Mouse (Mus musculus) midbrain, embryonic 10.5 days (tissue): Measurements from ENCODE around the gene Stat5a. TPM values are rescaled to one million over a fixed set of nuclear protein-coding genes. Genes with fewer than 3 reads are reported as not detected.

ENCODE experiments used
- DNase-seq: peaks from one replicate; pipeline ENCODE4 v3.0.0-alpha.2; 2017; ENCODE audit warnings: low spot score
- H3K27ac ChIP-seq: fragments of 300-500 bp; sonication (generic); replicated peaks from 2 replicates; pipeline ENCODE4 v1.5.1; 2016; ENCODE audit warnings: mild to moderate bottlenecking
- H3K27me3 ChIP-seq: fragments of 300-500 bp; sonication (generic); 2 replicates; pipeline ENCODE4 v1.6.1; 2016; ENCODE audit warnings: low read depth, mild to moderate bottlenecking; ENCODE audit not compliant: poor library complexity, severe bottlenecking
- H3K36me3 ChIP-seq: fragments of 300-500 bp; sonication (generic); 2 replicates; pipeline ENCODE4 v1.6.1; 2016; ENCODE audit warnings: mild to moderate bottlenecking, moderate library complexity
- H3K4me1 ChIP-seq: fragments of 300-500 bp; sonication (generic); 2 replicates; pipeline ENCODE4 v1.6.1; 2016
- H3K4me3 ChIP-seq: fragments of 300-500 bp; sonication (generic); 2 replicates; pipeline ENCODE4 v1.5.1; 2016; ENCODE audit warnings: mild to moderate bottlenecking, moderate library complexity
- H3K9me3 ChIP-seq: fragments of 300-500 bp; sonication (generic); replicated peaks from 2 replicates; pipeline ENCODE4 v1.6.1; 2016; ENCODE audit warnings: mild to moderate bottlenecking
- WGBS: fragments of 180-500 bp; shearing (Covaris S2); methylation state at CpG from one replicate; pipeline ENCODE4 v1.1.7; 2016; 5-methylcytosine and 5-hydroxymethylcytosine counted together
- polyA plus RNA-seq: library from polyadenylated mRNA; unstranded; fragments of >200 nt; fragmentation: Nextera tagmentation; extraction: Ambion mirVana; gene quantifications from 2 replicates; pipeline ENCODE4 v1.2.1, GENCODE M21; 2016

Gene Stat5a
- polyA plus RNA-seq = 1.7 TPM in 2 replicates

DNA sequence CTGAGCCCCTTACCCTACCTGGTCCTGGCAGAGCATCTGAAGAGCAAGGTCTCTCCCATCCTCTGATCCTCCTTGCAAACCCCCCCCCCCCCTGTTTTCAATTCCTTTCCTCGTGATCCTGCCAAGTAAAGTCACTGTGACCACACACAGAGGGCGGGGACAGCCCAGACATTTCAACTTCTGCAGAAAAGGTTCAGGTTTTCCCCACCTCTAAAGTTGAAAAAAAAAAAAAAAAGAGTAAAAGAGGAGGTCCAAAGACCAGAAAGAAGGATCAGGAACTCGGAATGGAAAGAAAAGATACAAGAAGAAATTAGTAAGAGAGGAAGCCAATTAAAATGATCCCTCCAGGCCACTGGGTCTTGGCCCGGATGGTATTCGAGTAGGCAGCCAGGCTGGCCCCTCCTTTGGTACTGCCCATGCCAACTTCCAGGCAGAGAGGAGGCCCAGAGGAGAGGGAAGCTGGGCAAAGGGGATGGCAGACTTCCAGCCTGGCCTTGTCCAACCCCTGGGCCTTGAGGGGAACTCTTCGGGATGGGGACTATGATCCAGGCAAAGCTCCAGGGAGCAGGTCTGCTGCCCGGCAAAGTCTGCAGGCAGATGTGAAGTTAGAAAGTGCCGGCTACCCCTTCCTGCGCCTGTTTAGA lies at the start of gene Stat5a:
TSS of gene Stat5a (plus strand) at position 417 of the 644 bp plus-strand sequence.
- peak within 1 kb of the TSS; percentile 47 for H3K27ac ChIP-seq
- no peak for DNase-seq
- WGBS = 64% methylated on average over 9 of the region's 9 CpGs

DNA sequence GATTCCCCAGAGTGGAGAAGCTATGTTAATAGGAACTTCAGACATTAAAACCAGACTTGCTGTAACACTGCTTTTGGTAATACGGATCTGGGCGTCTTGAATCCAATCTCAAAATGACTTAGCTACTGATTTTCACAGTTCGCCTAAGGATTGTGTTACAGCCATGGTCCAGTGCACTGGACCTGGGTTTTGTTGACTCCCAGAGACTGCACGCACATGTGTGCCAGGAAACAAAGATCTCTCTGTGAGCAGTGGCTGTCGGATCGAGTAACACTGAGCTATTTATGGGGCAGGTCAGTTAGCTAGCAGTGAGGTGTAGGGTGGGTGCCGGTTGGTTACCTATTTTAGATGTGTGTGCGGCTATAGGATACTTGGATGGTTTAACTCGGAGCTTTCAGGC lies 48.6 kb upstream of the Stat5a start:
- H3K4me3 ChIP-seq = no peak overlapping the region
- 87% methylated on average over 9 of the region's 9 CpGs for WGBS
- H3K27ac ChIP-seq = no peak overlapping the region
- DNase-seq = no peak
- H3K36me3 ChIP-seq = no peaks in the 10 kb centered on the region
- H3K27me3 ChIP-seq = no peaks in the 10 kb centered on the region
- H3K9me3 ChIP-seq = no peaks in the 10 kb centered on the region; the same call in 1 of the 2 replicates
- peaks cover 7% of the 10 kb centered on the region; the same call in 1 of the 2 replicates for H3K4me1 ChIP-seq

More for the DNA sequence above, at the start of gene Stat5a:
- Histone ChIP-seq H3K4me3 (peak within 1 kb of the TSS; percentile 58), H3K9me3 (no peaks in the 10 kb centered on the region), H3K27me3 (peaks cover 92% of the 10 kb centered on the region), H3K4me1 (peaks cover 17% of the 10 kb centered on the region), H3K36me3 (no peaks in the 10 kb centered on the region)

DNA sequence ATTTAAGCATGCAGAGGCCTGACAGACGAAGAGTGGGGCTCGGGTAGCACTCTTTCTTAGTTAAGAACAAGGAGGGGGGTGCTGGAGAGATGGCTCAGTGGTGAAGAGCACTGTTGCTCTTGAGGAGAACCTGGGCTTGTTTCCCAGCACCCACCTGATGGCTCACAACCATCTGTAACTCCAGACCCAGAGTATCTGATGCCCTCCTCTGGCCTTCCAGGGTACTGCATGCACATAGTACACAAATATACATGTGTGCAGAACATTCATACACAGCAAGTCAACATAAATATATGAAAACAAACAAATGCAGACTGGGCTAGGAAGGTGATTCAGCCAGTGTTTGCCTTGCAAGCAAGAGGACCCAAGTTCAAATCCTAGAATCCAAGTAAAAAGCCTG lies 48.0 kb upstream of the Stat5a start:
- no peaks in the 10 kb centered on the region for H3K27me3 ChIP-seq
- no peak overlapping the region for H3K27ac ChIP-seq
- H3K4me3 ChIP-seq = no peak overlapping the region
- DNase-seq = no peak
- H3K36me3 ChIP-seq = no peaks in the 10 kb centered on the region
- WGBS = 93% methylated on average over 2 of the region's 2 CpGs
- H3K4me1 ChIP-seq = peaks cover 7% of the 10 kb centered on the region; the same call in 1 of the 2 replicates
- no peaks in the 10 kb centered on the region; the same call in 1 of the 2 replicates for H3K9me3 ChIP-seq

DNA sequence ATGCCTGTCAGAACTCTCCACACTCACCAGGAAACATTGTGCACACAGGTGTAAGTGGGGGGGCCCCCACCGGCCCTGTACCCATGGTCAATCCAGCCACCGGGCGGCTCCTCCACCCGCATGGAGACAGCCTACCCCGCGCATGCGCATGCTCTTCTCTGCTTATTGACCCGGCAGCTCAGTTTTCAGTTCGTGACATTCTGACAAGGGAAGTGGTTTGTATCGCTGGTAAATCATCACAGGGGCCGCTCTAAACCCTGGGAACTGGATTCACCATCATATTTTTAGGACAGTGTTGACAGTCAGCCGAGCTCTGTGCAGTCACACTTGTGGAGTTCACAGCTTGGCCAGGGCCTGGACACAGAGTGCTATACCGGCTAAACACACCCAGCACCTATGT lies 44.7 kb upstream of the Stat5a start:
- Histone ChIP-seq H3K36me3 (no peaks in the 10 kb centered on the region), H3K4me1 (peaks cover 4% of the 10 kb centered on the region), H3K9me3 (no peaks in the 10 kb centered on the region; the same call in 1 of the 2 replicates), H3K27me3 (no peaks in the 10 kb centered on the region), H3K27ac (no peak overlapping the region), H3K4me3 (no peak overlapping the region)
- DNase-seq = no peak
- 83% methylated on average over 13 of the region's 13 CpGs for WGBS

DNA sequence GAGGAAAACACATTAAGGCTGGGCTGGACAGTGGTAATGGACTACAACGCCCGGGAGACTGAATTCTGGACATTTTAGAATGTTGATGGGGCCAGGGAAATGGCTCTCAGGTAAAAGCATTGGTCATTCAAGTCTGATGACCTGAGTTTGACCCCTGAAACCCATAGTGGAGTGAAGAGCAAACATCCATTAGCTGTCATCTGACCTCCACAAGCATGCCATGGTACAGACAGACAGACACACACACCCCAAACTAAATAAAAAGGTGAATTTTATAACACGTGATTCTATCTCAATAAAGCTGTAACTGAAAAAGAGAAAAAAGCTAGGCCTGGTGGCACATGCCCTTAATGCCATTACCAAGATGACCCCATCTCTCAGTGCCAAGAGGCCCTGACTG lies 42.8 kb upstream of the Stat5a start:
- Histone ChIP-seq H3K36me3 (no peaks in the 10 kb centered on the region), H3K27me3 (no peaks in the 10 kb centered on the region), H3K4me3 (no peak overlapping the region), H3K9me3 (no peaks in the 10 kb centered on the region; the same call in 1 of the 2 replicates), H3K4me1 (peaks cover 4% of the 10 kb centered on the region), H3K27ac (no peak overlapping the region)
- no peak for DNase-seq
- WGBS = 95% methylated on average over 3 of the region's 3 CpGs

DNA sequence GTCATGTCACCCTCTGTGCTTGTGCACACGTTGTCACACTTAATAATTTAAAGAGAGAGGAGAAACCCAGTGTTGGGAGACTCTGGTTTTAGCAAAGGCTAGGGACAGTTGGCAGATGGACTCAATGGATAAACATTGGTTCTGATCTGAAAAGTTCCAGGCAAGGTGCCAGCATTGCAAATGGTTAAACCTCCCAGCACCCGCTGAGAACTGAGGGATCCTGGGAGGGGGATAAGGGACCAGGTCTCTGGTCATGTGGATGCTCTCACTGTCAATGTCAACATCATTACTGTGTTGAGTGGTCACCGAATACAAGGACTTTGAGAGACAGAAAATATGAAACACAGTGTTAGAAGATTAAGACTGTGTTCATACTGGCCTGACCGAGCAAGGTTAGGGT lies 42.4 kb upstream of the Stat5a start:
- DNase-seq = no peak
- no peaks in the 10 kb centered on the region; the same call in 1 of the 2 replicates for H3K9me3 ChIP-seq
- no peak overlapping the region for H3K4me3 ChIP-seq
- WGBS = 88% methylated on average over 4 of the region's 4 CpGs
- H3K36me3 ChIP-seq = no peaks in the 10 kb centered on the region
- peaks cover 4% of the 10 kb centered on the region for H3K4me1 ChIP-seq
- H3K27ac ChIP-seq = no peak overlapping the region
- no peaks in the 10 kb centered on the region for H3K27me3 ChIP-seq

DNA sequence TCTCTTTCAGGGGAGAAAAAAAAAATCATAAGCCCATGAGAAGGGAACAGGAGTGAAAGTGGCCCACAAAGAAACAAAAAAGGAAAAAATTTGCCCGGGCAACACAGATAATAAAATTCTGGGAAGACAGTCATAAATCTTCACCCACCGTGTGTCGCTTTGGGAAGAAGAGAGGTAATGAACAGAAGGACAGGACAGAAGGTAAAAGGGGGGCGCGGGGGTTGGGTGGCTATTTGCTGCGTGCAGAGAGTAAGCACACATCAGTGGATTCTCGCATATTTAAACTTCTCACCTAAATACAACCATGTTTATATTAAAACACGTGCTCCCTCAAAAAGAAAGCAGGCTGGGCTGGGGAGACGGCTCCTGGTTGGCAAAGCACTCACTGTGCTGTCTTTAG lies 41.8 kb upstream of the Stat5a start:
- 91% methylated on average over 9 of the region's 9 CpGs for WGBS
- no peak overlapping the region for H3K27ac ChIP-seq
- DNase-seq = no peak

DNA sequence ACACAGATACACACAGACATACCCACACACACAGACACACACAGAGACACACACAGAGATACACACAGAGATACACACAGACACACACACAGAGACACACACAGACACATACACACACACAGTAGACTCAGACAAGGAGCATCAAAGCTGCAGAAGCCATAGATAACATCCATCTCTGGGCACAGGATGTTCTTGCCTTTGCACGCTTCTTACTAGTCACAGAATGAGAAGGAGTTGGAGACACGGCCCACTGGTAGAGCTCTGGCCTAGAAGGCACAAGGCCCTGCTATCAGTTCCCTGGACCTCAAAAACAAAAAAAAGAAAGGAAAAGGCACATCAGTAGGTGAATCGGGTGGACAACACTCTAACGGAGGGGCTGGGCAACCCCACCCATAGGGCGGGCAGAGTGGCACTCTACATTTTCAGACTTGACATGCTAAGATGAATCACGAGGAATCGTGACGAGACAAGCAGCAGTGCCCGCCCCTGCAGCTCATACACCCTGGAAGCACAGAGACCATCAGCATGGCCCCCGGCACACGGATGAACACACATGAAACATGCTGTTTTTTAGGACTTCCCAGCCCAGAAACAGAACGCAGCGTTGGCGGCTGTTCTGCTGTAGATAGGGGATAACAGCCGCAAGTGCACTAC lies 40.7 kb upstream of the Stat5a start:
- Histone ChIP-seq H3K36me3 (no peaks in the 10 kb centered on the region), H3K9me3 (no peaks in the 10 kb centered on the region), H3K4me1 (peaks cover 4% of the 10 kb centered on the region), H3K4me3 (no peak overlapping the region), H3K27me3 (no peaks in the 10 kb centered on the region), H3K27ac (no peak overlapping the region)
- 92% methylated on average over 15 of the region's 15 CpGs for WGBS
- DNase-seq = no peak

More for the DNA sequence above, 41.8 kb upstream of the Stat5a start:
- peaks cover 4% of the 10 kb centered on the region for H3K4me1 ChIP-seq
- H3K27me3 ChIP-seq = no peaks in the 10 kb centered on the region
- H3K4me3 ChIP-seq = no peak overlapping the region
- H3K36me3 ChIP-seq = no peaks in the 10 kb centered on the region
- no peaks in the 10 kb centered on the region for H3K9me3 ChIP-seq

DNA sequence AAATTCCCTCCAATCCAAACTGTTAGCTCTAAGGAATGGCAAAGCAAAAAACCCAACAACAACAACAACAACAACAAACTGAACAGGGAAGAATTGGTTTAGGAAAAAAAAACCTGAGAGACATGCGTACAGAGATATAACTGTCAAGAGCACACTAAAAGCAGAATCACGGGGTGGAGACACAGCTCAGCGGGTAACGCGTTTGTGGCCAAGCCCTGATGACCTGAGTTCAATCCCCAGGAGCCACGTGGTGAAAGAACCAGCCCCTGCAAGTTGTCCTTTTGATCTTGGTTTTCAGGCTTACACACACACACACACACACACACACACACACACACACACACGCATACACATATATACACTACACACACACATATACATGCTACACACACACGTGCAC lies 40.1 kb upstream of the Stat5a start:
- no peak overlapping the region for H3K4me3 ChIP-seq
- 85% methylated on average over 8 of the region's 8 CpGs for WGBS
- H3K27me3 ChIP-seq = no peaks in the 10 kb centered on the region
- peaks cover 4% of the 10 kb centered on the region for H3K4me1 ChIP-seq
- H3K36me3 ChIP-seq = no peaks in the 10 kb centered on the region
- DNase-seq = no peak
- no peak overlapping the region for H3K27ac ChIP-seq
- no peaks in the 10 kb centered on the region for H3K9me3 ChIP-seq

DNA sequence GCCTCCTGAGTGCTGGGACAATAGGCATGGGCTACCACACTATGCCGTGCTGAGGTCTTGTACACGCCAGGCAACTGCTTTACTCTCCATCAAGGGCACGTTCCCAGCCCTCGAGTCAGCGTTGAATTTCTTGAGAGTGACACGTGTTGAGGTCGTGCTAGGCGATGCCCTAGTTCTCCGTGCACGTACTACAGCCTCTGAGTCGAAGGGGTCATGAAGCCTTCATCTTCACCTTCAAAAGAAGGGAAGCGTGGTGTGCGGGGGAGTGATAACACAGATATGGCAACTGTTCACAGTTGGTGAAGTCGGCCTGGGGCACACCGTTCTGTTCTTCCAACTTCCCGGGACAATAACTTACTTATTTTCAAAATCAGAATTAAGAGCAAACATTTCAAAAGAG lies 39.5 kb upstream of the Stat5a start:
- H3K4me3 ChIP-seq = no peak overlapping the region
- WGBS = 94% methylated on average over 16 of the region's 16 CpGs
- H3K36me3 ChIP-seq = no peaks in the 10 kb centered on the region
- H3K9me3 ChIP-seq = no peaks in the 10 kb centered on the region
- H3K4me1 ChIP-seq = no peaks in the 10 kb centered on the region; the same call in 1 of the 2 replicates
- no peak overlapping the region for H3K27ac ChIP-seq
- DNase-seq = no peak
- H3K27me3 ChIP-seq = no peaks in the 10 kb centered on the region

DNA sequence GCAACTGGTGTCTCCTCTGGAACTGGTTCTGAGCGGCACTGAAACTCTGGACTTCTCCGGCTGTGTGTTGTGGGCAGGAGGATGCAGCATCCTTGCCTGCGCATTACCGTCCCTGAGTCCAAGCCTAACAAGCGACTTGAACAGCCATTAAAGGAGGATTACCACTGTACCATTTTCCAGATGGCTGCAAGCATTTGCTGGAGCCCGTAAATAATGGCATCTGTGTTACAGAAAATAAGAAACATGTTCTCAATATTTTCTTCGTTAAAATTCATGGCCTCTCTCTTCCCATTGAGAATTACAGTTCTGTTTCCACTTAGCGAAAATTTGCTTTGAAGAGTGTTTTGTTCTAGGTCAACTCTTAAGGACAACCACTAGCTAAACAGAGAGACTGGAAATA lies 39.1 kb upstream of the Stat5a start:
- no peaks in the 10 kb centered on the region for H3K36me3 ChIP-seq
- H3K27ac ChIP-seq = no peak overlapping the region
- no peaks in the 10 kb centered on the region for H3K9me3 ChIP-seq
- peaks cover 2% of the 10 kb centered on the region for H3K4me1 ChIP-seq
- no peaks in the 10 kb centered on the region for H3K27me3 ChIP-seq
- DNase-seq = no peak
- H3K4me3 ChIP-seq = no peak overlapping the region
- 90% methylated on average over 8 of the region's 8 CpGs for WGBS

DNA sequence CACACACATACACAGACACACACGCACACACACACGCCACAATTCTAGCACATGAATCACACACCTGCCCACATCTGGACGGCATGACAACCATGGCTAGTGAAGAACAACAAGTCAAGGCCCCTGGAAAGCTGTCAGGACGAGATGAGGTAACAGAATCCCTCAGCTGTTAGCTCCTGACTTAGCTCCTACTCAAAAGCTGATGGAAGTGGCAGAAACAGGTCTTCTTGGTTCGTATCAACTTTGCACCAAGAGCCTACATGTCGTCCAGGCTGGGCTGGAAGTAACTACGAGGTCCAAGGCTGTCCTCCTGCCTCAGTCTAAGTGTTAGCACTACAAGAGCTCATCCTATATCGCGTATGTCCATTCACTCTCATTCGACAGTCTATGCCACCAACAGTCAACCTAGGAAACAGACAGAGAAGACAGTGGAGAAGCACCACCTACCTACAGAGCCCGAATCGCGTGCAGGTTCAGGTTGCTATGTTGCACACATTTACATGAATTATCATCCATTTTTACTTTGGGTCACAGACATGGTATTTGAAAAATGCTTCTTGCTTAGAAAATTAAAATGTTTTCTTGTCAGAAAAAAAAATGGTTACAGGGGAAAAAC lies 37.4 kb upstream of the Stat5a start:
- Histone ChIP-seq H3K36me3 (no peaks in the 10 kb centered on the region), H3K4me3 (no peak overlapping the region), H3K27me3 (no peaks in the 10 kb centered on the region), H3K4me1 (peaks cover 4% of the 10 kb centered on the region), H3K27ac (no peak overlapping the region), H3K9me3 (no peaks in the 10 kb centered on the region)
- DNase-seq = no peak
- 90% methylated on average over 13 of the region's 13 CpGs for WGBS

DNA sequence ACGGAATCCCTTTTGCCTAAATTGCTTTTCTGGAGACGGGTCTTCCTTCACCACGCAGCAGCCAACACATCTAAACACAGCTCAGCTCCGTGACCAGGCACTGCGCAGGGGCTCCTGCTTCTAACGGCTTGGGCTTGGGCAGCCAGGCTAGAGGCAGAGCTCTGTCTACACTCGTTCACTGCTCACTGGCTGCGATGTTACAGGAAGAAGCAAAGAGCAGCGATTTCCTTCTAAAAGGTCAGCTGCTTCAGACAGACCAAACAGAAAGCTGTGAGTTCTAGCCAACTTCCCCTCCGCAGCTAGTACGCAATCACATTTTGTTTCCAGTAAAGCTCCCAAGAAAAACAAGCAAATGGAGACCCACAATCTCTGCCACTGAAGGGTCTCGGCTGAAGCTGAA lies 36.8 kb upstream of the Stat5a start:
- H3K27ac ChIP-seq = no peak overlapping the region
- H3K9me3 ChIP-seq = no peaks in the 10 kb centered on the region
- WGBS = 77% methylated on average over 12 of the region's 12 CpGs
- no peaks in the 10 kb centered on the region for H3K27me3 ChIP-seq
- peaks cover 4% of the 10 kb centered on the region for H3K4me1 ChIP-seq
- no peak for DNase-seq
- no peaks in the 10 kb centered on the region for H3K36me3 ChIP-seq
- no peak overlapping the region for H3K4me3 ChIP-seq
